Mouse (Mus musculus) adrenal gland, postnatal 0 days (tissue): ENCODE results near the gene Gm436. TPM values are rescaled to one million over a fixed set of nuclear protein-coding genes. Genes with fewer than 3 reads are reported as not detected.

ENCODE experiments used
- polyA plus RNA-seq: library from polyadenylated mRNA; unstranded; fragments of >200 nt; fragmentation: Nextera tagmentation; extraction: Ambion mirVana; gene quantifications from 2 replicates; pipeline ENCODE4 v1.2.1, GENCODE M21; 2015

Gm436 gene
- polyA plus RNA-seq = not detected in 2 replicates

DNA sequence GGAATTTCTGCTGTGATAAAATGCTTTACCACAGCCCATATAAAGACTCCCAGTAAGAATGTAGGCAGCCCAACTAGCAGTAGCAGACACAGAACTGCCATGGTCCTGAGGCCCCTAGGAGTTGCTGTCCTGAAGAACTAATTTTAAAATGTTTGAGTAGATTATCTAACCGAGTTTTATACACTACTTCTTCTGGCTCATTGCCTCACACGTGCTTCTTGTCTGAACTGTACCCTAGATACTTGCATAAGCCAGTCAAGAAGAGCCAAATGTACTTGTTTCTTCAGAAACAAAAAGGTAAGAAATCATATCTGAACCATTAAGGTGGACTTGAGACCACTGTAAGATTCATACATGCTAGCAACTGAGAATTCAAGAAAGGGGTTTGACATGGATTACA lies at the start of gene Gm436:
TSS of gene Gm436 (minus strand) at position 101 of the 400 bp plus-strand sequence.

DNA sequence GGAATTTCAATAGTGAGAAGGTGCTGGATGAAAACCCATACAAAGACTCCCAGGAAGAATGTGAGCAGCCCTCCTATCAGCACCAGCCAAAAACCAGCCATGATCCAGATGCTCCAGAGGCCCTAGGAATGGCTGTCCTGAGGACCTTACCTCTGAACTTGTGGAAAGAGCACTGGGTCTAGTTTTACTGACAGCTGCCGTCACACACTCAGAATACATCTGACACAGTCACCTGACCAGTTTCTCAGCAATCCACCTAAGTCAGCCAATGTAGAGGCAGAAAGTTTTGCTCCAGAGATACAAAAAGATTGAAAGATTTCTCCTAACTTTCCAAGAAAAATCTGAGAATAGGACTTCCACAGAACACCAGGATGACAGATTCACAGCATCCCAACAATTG lies 35.1 kb upstream of the Gm436 start, which contains the start of gene Gm13178:
TSS of gene Gm13178 (minus strand) at position 101 of the 400 bp plus-strand sequence.

Other genes starting within 250 kb of the Gm436 start
- not detected in 2 replicates for gene 1700012P22Rik, start 247.6 kb downstream of the Gm436 start, polyA plus RNA-seq
- gene Gm9944, start 233.1 kb downstream of the Gm436 start, polyA plus RNA-seq = not detected in 2 replicates
- gene Aadacl3, start 222.6 kb downstream of the Gm436 start, polyA plus RNA-seq = not detected in 2 replicates
- not detected in 2 replicates for gene 9430007A20Rik, start 166.5 kb downstream of the Gm436 start, polyA plus RNA-seq
- not detected in 2 replicates for gene Gm13124, start 121.2 kb downstream of the Gm436 start, polyA plus RNA-seq
- gene Aadacl4, start 72.7 kb downstream of the Gm436 start, polyA plus RNA-seq = not detected in 2 replicates
- gene Gm13178, start 35.0 kb upstream of the Gm436 start, polyA plus RNA-seq = not detected in 2 replicates
- not detected in 2 replicates for gene Gm438, start 100.2 kb upstream of the Gm436 start, polyA plus RNA-seq
- gene Dhrs3, start 206.5 kb upstream of the Gm436 start, polyA plus RNA-seq = 111 and 136 TPM in 2 replicates